Mouse (Mus musculus): ENCODE measurements around the gene Swi5. TPM values are rescaled to one million over a fixed set of nuclear protein-coding genes. Genes with fewer than 3 reads are reported as not detected.

Swi5 gene
- total RNA-seq, 2 experiments from 2014 or later, result 143 to 148 TPM

GRCm38 (mm10) chr2:32282289-32282688 lies 5.6 kb downstream of the Swi5 start:
- DNase-seq (ENCODE audit: low spot score), result no peak

DNA sequence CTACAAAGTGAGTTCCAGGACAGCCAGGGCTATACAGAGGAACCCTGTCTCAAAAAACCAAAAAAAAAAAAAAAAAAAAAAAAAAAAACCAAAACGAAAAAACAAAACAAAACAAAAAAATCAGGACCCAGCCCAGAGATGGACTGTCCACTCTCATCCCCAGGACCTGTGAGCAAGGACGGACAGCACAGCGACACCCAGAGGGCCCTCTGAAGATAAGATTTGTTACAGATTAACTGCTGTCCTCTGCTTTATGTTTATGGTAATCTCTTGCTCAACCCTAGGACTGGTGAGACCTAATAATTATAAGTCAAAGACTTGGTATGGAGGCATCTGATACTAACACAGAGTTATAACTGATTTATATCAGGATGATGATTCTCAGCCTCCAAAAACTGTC lies 12.1 kb downstream of the Swi5 start:
- no peak for DNase-seq (ENCODE audit: low spot score)

DNA sequence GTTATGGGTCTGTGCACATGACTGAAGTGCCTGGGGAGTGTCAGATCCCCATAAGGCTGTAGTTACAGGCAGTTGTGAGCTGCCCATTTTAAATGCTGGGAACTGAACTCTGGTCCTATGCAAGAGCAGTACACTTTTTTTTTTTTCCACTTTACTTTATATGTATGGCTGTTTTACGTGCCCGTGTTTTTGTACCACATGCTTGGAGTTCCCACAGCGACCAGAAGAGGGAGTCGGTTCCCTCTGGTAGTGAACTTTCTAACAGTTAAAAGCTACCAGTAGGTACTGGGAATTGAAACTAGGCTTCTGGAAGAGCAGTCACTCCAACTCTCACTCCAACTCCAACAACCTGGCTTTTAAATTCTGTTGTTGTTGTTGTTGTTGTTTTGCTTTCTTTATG lies 27.2 kb downstream of the Swi5 start:
- no peak for DNase-seq (ENCODE audit: low spot score)

- DNase-seq (ENCODE audit: low spot score), result peak; percentile 85
Measured at GRCm38 (mm10) chr2:32259657-32260417, 28.0 kb downstream of the Swi5 start, which contains the start of gene Uck1. TSS of gene Uck1 (minus strand) at chr2:32260159.

- DNase-seq (ENCODE audit: low spot score), result no peak
Measured at GRCm38 (mm10) chr2:32258887-32259533, 28.9 kb downstream of the Swi5 start.

DNA sequence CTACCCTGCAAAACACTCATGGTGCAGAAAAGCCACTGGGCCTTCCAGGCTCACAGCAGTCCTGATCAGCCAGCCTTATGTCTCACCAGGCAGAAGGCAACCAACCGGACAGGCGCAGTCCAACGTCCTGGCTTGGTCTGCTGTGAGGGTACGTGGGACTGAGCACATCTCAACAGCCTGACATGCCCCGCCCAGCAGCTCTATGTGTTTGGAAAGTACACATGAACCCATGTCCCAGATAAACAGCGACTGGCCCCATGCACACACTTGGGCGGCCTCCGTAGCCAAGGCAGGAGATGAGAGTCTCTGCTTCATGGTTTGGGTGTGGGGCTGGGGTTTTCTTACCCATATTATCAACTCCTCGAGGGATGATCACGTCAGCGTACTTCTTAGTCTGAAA lies 31.6 kb downstream of the Swi5 start:
- no peak for DNase-seq (ENCODE audit: low spot score)

GRCm38 (mm10) chr2:32254563-32254962 lies 33.3 kb downstream of the Swi5 start:
- no peak for DNase-seq (ENCODE audit: low spot score)

- no peak for DNase-seq (ENCODE audit: low spot score)
Measured at GRCm38 (mm10) chr2:32253352-32253751, 34.5 kb downstream of the Swi5 start.

DNA sequence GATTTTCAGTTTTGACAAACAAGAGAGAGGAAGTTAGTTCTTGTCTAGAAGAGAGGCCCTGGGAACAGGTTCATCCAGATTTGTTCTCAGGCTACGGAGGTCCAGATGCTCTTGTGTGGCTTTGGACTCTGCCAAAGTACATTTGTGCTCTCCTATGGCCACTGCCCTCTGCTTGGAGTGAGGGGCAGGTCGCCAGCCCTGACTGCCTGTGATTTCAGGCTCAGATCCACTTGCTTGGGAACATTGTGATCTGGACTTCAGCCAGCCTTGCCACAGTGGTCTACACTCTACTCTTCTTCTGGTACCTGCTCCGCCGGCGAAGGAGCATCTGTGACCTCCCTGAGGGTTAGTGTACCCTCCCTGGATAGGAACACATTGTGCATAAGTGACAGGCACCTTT lies 35.2 kb downstream of the Swi5 start:
- DNase-seq (ENCODE audit: low spot score), result no peak

GRCm38 (mm10) chr2:32251791-32252527 lies 35.9 kb downstream of the Swi5 start:
- DNase-seq (ENCODE audit: low spot score), result peak; percentile 73

GRCm38 (mm10) chr2:32248377-32249361 lies 39.2 kb downstream of the Swi5 start:
- peak; percentile 64 for DNase-seq (ENCODE audit: low spot score)

GRCm38 (mm10) chr2:32246741-32247140 lies 41.1 kb downstream of the Swi5 start:
- no peak for DNase-seq (ENCODE audit: low spot score)

DNA sequence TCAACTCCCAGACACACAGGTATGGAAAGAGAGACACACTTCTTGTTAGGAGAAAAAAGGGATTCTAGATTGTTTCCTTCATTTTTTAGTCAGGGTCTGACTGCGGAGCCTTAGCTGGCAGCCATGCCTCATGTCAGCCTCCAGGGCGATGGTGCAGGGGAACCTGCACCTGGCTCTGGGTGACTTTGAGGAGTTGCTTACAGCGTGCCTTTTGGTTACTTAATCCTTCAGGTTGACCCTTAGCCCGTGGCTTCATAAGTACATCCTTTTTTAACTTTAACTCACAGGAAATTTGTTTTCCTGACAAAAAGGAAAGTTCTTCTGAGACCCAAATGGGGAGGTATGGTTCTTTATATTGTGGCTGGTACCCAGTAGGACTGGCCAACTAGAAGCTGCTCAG lies 44.9 kb downstream of the Swi5 start:
- DNase-seq (ENCODE audit: low spot score), result no peak

DNA sequence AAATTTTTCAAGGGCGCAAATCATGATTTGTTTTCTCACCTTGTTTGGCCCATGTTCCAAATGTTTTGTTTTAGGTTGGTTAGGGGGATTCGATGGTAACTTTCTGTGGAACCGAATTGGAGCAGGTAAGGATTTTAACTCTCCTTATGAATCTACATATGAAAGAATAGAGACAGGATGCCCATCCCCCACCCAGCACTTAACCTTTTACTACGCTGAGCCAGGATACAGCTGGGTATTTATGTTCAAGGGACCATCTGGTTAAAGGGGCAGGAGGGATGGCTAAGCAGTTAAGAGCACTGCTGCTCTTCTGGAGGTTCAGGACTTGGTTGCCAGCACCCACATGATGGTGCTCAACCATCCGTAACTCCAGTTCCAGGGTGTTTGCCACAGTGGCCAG lies 47.3 kb downstream of the Swi5 start:
- no peak for DNase-seq (ENCODE audit: low spot score)

GRCm38 (mm10) chr2:32238708-32239435 lies 49.0 kb downstream of the Swi5 start:
- no peak for DNase-seq (ENCODE audit: low spot score)

- DNase-seq (ENCODE audit: low spot score), result no peak
Measured at GRCm38 (mm10) chr2:32237571-32237970, 50.3 kb downstream of the Swi5 start.

- DNase-seq (ENCODE audit: low spot score), result peak; percentile 58
Measured at GRCm38 (mm10) chr2:32236760-32237487, 51.0 kb downstream of the Swi5 start.

DNA sequence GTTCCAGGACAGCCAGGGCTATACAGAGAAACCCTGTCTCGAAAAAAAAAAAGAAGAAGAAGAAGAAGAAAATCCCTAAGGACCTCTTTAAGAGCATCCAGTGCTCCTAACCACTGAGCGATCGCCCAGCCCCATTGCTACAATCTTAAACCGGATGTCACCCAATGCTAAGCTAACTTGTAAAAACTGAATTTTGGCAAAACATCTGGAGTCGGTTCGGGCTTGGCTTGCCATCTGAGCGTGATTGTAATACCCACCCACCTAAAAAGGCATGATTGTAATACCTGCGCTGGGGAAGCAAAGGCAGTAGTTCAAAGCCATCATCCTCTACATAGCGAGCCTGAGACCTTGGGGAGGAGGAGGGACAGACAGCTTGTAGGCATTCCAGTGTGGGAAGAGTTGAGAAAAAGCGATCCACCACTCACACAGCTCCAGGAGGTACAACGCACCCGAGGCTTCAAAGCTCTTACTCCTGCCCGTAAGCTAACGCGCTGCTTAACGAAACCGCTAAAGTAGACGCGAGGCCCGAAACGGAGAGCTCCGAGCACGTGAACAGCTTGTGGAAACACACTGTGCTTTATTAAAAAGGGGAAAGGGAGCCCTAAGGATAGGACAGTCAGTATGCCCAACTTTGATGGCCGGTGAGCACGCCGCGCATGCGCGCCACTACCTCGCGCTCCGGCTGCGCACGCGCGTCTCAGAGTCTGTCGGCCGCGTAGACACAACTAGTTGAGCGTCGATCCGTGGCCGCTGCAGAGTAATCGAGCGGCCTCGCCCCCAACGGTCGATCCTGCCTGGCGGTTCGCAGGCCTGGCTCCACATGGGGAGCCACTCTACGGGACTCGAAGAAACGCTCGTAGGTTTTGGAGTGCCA lies 51.8 kb downstream of the Swi5 start, which contains the start of gene Pomt1:
Pomt1 (plus strand) TSS at position 705 of the 874 bp plus-strand sequence.
- DNase-seq (ENCODE audit: low spot score), result peak; percentile 87

GRCm38 (mm10) chr2:32235433-32235832 lies 52.4 kb downstream of the Swi5 start:
- no peak for DNase-seq (ENCODE audit: low spot score)
